Mouse (Mus musculus) R1 (cell line): ENCODE data around the gene Wdr4.
A peak's percentile ranks its signal among the peaks of the same experiment; 100 is the strongest.

ENCODE experiments used
- DNase-seq: peaks from one replicate; pipeline ENCODE4 v3.0.0-alpha.2; 2018; ENCODE audit warnings: low read depth, low spot score

Gene Wdr4

DNA sequence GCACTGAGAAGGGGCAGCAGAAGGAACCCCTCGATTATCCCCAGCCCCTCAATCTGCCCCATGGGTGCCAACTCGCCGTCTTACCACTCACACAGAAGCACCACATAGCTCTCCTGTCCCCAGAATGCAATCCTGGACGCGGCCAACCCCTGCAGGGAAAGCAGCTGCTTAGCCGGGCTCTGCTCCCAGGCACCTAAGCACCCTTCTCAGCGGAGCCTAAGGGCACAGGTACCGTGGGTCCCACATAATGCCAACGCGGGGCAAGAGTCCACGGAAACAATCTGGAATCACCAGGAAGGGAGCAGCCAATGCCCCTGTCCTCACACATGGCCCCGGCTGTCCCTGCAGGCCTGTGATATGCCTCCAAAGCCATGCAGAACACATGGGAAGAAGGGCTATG, 20.1 kb downstream of the Wdr4 start:
- DNase-seq = no peak

DNA sequence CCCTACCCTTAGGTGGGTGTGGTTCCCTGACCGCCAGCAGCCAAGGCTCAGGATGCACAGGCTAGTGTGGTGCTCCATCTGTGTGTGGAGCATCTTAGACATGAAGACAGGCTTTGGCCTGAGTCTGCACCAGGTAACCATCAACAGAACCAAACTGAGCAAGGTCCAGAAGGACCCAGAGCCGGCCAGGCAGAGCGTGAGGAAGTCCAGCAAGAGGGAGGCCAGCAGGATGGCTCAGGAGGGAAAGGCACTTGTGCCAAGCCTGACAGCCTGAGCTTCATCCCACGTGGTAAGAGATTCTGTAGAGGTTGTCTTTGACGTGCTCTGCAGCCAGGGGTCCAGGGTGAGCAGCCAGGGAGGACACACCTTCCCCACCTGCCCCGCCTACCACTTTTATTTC, 22.1 kb downstream of the Wdr4 start:
- no peak for DNase-seq

DNA sequence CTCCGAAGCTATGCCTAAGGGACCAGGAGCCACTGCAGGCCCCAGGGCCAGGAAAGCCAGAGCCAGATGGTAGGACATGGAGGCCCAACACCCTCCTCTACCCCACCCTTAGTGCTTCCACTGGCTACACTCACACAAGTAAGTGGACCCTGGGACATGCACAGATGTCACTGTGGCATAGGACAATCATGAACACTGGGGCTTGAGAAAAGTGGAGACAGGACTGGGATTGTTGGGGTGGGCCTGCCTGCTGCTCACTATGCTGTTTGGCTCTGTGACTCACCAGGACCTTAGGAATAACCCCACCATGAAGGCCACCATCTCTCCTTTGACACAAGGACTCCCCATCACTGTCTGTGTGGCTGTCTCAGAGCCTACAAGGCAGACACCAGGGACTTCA, 24.8 kb downstream of the Wdr4 start:
- DNase-seq = no peak

DNA sequence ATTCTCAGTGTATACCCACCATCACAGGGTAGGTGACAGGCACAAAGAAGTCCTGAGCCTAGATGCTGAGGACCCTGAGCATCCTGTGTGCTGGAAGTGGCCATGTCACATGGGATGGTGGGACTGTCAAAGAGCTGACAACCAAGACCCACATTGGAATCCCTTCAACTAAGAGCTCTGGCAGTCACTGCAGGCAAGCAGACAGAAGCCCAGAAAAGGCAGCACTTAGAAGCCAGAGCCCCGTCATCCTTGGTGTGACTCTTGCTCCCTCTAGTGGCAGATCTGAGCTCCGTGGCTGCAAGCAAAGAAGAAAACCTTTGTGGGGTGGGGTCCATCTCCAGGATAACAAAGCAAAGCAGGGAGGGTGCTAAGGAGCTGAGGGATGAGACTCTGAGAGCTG, 27.4 kb downstream of the Wdr4 start:
- DNase-seq = peak; percentile 86

DNA sequence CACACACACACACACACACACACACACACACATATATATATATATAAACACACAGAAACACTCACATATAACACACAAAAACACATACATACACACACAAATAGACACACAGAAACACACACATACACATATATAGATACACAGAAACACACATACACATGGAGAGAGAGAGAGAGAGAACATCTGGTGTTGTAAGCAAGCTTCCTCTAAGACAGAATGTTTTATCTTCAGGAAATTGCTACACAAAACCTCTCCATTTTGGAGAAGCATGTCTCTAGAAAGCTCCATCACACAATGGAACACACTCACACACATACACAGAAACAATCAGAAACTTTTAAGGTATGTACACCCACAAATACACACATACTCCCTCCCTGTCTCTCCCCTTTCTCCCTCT, 28.4 kb downstream of the Wdr4 start:
- DNase-seq = no peak

DNA sequence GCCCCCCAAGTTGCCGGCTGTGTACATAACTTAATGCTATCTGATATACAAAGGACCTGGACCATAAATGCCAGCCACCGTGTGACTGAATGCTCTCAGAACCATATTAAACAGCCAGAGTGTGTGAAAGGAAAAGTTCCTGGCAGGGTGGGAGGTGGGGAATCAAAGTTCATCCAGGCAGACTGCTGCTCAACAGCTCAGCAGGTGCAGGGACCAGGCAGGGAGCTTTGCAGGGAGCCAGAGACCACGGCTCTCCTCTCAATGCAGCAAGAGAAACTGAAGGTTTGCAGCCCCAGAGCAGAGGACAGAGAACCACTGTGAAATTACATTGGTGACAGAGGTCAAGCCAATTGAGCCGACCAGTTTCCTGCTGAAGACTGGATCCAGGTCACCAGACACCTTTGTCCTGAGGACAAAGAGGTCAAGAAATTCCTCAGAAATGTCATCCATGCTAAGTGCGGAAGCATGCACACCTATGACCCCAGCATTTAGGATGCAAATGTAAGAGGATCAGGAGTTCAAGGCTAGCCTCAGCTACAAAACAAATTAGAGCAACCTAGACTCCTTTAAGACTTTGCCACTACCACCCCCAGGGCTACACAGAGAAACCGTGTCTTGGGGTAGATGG, 32.2 kb downstream of the Wdr4 start:
- peak; percentile 48 for DNase-seq

DNA sequence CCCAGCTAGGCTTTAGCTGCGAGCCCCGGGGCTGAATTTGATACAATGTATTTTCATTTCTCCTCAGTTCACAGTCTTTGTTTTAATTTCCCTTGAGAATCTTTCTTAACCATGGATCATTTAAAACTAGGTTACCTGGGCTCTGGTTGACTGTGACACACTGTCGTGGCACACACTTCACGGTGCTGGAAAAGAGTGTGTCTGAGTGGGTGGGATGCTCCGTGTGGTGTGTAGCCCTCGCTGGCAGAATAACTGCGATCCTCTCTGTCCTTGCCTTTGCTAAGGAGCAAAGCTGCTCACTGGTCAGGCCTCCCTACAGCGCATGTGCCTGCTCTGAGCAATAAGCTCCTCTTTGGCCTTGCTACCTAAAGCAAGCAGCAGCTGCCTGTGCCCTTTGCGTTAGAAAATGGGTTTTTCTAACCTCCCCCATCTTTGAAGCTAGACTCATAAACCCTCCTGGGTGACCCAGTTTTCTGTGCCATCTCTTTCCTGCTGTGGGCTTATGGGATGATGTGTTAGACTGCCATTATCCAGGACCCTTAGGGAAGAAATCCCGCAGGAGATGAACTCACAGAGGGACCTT, 33.1 kb downstream of the Wdr4 start:
- DNase-seq = no peak

DNA sequence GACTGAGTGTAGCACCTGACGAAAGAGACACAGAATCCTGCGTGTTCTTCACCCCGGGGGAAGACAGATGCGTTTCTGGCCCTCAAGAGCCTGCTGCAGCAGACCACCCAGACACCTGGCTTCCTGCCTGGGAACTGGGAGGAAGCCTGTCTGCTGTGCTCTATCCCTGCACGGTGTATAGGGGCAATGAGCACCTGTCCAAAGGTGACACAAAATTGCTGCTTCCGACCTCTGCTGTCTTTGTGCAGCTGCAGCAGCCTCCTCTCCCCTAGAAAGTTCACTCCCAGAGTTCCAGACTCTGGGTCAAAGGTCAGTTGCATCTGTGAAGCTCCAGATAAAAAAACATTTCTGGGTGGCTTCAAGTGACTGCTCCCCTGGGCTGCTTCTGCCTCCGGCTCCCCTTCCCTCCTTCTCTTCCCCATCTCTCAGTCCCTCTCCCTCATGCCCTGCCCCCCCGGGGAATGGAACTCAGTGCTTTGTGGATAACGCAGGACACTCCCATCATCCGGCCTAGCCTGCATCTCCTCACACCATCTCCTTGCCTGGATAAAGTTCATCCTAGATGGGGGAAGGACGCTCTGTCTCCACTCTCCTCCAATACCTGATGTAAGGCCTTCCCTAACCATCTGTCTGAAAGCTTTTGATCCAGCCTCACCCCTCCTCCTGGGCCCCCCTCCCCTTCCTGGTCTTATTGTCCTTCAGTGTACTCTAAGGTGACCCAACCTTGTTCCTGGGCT, 40.5 kb downstream of the Wdr4 start:
- peak; percentile 52 for DNase-seq

DNA sequence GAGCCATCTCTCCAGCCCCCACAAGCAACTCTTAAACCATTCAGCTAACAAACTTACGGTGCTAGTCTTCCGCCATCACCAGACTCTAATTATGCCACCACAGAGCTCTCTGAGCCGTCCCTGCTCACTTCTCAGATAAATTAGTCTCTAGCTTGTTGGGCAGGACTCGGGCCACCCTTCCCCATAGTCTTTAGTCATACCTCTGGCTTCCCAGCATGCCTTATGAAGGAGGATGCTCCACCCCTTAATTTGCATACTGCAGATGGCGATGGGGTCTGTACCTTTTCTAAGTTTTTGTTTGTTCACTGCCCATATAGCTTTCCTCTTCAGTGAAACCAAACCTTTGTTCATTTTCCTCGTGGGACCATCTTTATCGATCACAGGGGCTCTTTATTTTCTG, 41.2 kb downstream of the Wdr4 start:
- peak; percentile 68 for DNase-seq

DNA sequence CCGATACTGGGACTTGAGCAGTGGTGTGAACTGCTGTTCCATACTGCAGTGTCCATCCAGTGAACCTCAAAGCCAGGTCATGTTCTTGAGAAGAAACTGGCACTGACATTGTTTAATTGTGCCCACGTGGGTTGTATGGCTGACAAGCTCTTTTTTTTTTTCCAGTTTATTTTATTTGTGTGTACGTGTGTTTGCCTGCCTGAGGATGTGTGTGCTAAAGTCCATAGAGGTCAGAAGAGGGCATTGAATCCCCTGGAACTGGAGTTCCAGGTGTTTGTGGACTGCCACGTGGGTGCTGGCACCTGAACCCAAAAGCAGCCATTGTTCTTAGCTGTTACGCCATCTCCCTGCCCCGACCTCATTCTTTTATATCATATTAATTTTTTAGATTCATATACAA, 45.4 kb downstream of the Wdr4 start:
- no peak for DNase-seq

DNA sequence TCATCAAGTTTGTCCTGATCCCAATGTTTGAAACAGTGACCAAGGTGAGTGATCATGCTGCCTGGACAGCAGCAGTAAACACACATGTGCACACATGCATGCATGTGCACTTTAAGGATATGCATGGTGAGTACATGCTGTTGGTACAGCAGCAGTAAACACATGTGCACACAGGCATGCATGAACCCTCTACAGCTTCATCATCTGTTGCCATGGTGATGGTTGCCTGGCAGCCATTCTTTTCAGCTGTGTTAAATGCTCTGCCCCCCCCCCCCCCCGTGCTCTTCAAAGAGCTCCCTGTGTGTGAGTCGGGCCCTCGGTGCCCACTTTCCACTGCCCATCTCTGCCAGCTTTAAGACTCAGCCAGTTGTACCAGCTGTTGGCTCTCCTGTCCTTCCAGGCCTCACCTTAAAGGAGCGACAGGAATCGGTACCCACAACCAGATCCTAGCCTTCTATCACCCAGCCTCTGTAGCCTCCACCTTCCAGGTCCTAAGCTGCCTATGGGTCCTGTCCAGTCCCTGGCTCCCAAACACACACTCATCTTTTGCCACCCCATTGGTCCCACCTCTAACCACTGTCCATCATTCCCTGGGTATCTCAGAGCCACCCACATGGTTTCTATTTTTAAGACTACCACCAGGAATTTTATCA, 48.9 kb downstream of the Wdr4 start:
- no peak for DNase-seq

DNA sequence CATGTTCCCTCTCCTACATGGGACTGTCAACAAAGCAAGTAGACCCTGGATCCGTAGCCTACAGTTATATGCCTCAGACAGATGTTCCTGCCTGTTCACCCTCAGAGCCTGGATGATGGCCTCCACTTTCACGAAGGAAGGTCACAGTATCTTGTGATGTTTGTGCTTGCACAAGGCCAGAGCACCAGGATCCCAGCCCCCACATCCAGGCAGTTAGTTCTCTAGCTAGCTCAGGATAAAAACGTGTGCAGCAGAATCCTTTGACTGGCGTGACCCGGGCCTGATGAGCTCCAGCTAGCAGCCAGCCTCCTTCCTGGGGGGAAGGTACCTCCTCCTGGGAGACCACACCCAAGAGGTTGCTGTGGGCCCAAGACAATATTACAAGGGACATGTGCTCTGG, 51.3 kb downstream of the Wdr4 start:
- DNase-seq = no peak

DNA sequence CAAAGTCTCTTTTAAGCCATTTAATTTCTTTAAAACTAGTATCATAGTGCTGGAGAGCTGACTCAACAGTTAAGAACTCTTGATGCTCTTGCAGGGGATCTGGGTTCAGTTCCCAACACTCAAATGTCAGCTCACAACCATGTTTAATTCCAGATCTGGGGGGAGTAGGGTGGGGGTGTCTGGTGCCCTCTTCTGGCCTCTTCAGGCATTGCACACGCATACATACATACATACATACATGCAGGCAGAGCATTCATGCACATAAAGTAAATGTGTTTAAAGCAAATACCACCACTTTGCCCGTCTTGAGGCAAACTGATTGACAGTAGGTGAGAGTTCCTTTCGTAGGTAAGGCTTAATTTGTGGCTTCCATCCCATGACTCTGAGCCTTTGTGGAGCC, 52.9 kb downstream of the Wdr4 start:
- DNase-seq = peak; percentile 61

DNA sequence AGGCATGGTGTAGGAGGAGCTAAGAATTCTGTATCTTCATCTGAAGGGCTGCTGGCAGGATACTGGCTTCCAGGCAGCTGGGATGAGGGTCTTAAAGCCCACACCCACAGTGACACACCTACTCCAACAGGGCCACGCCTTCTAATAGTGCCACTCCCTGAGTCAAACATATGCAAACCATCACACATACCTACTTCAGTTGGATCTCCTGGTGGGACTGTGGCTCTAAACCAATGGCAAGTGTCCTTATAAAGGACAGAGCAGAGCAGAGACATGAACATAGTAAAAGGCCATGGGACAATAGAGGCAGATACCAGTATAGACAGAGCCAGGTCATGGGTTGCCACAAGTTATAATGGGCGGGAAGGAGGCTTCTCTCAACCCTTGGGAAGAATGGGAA, 57.3 kb downstream of the Wdr4 start:
- DNase-seq = peak; percentile 80

DNA sequence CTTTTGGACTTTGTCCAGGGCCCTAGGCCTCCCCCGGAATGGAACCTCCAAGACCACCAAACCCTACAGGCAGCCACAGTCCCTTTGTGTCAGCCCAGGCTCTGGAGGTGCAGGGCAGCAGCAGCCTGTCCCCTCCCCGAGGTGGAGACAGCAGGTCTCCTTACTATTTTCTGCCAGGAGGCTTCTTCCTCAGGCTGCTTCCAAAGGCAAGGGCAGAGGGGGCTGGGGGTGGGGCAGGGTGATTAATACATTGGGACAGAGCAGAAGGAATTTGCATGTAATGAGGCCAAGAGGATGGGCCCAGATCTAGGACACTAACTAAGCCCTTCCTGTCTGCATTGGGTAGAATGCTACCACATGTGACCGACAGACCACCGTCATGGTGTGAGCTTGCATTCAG, 59.4 kb downstream of the Wdr4 start:
- DNase-seq = no peak

DNA sequence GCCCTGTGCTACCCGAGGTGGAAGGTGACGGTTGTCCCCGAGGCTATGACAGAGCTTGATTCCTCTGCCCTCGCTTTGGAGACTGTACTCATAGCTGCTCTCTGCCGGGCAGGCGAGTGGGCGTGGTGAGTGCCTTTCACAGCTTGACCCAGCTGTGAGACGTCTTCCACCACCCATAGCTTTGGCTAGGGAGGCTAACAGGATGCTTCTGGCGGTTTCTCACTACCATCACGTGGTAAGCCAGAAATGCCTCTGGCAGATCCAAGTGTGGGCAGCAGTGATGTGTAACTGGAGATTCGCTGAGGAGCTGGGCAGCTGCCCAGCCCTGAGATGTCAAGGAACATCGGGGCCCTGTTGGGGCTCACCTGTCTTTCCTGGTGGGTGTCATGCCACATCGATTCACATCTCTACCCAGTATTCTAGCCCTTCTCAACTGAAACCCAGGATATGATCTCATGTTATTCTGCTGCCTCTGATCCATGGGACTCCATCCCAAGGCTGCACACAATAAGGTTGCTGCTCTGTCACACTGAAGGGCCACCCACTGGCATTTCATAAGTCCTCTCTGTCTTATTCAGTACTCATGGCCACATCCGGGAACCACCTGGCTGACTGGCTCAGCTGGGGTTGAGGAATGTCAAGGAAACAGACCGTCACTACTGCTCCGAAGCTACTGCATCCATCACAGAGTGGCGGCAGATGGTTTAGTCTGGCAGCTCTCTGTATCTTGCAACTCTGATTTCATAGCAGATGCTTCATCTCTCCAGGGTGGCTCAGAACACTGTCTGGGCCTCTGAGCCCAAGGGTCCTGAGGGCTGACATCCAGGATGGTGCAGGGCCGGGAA, 62.8 kb downstream of the Wdr4 start:
- DNase-seq = no peak

DNA sequence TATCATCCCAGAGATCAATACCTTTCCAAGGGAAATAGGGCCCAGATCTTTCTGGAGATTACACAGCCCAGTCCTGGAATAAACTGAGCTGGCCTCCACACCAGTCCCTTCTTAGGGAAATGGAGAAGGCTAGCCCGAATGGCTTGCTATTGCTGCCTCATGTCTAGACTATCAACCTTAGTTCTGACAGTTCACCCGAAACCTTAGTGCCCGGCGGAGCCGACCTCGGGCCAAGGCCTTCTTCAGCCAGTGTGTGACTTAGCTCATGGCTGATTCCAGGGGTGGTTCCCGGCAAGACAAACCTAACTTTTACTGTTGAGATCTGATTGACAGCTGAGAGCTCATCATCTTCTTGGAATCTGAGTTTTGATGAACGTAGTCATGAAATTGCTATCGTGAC, 65.7 kb downstream of the Wdr4 start:
- DNase-seq = no peak

DNA sequence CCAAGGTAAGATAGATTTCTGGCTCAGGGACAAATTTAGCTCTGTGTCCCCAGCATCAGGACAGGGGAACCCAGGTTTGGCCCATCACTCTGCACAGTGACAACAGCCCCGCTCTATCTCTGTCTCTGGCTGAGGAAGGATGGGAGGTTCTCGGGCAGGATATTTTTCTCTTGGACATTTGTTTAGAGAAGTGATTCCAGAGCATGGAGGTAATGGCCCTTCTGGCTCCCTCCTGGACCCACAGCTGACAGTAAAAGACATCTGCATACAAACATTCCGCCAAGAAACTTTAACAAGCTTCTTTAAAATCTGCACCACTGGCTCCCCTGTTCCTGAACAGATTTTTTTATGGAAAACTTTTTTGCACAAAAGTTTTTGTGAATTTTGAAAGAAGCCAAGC, 66.3 kb downstream of the Wdr4 start:
- no peak for DNase-seq

DNA sequence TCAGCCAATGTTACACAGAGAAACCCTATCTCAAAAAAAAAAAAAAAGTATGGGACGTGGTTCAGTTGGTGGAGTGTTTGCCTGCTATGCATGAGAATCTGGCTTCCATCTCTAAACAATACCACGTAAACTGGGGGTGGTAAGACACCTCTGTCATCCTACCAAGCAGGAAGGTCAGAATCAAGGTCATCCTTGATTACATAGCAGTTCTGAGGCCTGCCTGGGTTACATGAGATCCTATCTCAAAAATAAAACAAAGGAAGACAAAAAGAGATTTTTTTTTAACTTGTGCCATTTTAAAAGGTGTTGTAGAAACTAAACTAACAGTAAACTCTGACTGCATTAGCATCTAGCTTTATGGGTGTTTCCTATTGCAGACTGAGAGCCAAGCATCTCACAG, 67.0 kb downstream of the Wdr4 start:
- DNase-seq = peak; percentile 63

DNA sequence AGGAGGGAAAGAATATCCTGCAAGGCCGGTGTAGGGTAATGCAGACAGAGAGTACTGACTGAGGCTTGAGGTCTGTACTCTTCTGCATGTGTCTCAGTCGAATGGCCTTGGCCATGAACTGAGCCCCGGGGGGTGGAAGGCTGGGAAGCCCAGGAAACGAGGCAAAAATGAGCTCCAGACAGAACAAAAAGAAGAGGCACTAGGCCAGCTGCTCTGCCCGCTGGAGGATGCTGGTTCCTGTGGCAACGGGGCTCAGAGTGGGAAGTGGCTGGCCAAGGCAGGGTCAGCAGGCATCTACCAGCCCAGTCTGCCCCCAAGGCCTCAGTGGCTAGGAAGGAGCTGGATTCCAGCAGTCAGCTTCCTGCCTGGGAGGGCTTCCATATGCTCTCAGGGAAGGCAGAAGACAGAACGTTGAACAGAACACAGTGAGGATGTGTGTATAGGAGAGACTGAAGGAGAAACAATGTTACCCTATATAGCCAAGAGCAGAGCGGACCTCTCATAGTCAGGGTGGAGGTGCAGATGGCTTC, 68.5 kb downstream of the Wdr4 start:
- DNase-seq = no peak

DNA sequence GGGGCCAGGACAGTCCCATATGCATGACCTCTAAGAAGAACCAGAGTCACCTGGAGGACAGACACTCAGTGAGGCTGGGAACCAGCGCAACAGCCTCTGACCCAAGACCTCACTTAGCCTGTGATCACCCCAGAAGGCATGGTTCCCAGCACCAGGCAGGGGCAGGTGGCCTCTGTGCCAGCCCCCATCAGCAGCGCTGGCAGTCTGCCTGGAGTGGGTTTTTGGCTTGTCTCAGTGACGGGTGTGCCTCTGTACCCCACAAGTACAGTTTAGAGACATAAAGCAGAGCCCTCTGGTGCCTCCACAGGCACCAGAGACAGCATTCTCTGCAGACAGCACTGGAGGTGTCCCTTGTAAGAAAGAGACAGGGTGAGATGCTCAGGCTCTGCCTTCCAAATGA, 69.6 kb downstream of the Wdr4 start:
- DNase-seq = no peak

DNA sequence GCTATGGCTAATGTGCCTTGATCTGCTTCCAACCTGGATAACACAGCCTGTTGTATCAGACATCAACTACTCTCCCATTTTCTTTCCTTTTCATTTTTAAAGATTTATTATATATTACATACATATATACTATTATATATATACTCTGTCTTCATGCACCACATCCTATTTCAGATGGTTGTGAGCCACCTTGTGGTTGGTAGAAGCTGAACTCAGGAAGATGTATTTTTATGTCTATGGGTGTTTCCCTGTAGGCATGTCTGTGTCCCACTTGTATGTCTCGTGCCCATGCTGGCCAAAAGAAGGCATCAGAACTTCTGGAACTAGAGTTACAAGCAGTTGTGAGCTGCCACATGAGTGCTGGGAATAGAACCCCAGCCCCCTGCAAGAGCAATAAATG, 71.3 kb downstream of the Wdr4 start:
- DNase-seq = no peak
